Mouse (Mus musculus) heart, embryonic 11.5 days (tissue): ENCODE results near the gene Ubxn6. TPM values are rescaled to one million over a fixed set of nuclear protein-coding genes. Genes with fewer than 3 reads are reported as not detected.

Experiments
- ATAC-seq: fragments of 200-750 bp; cut with Nextera tagmentation; replicated peaks from 2 replicates; pipeline ENCODE4 v1.8.0; 2017; ENCODE audit warnings: moderate library complexity; ENCODE audit not compliant: insufficient number of reproducible peaks, low FRiP score, low TSS enrichment
- H3K27ac ChIP-seq: fragments of 300-500 bp; sonication (generic); 2 replicates; pipeline ENCODE4 v1.5.1; 2014; ENCODE audit warnings: mild to moderate bottlenecking, low read depth, low read length
- H3K27me3 ChIP-seq: fragments of 300-500 bp; sonication (generic); 2 replicates; pipeline ENCODE4 v1.6.1; 2014; ENCODE audit warnings: mild to moderate bottlenecking, low read length, mixed read lengths; ENCODE audit not compliant: control insufficient read depth, insufficient read depth
- H3K36me3 ChIP-seq: fragments of 300-500 bp; sonication (generic); 2 replicates; pipeline ENCODE4 v1.6.1; 2014; ENCODE audit warnings: mild to moderate bottlenecking, low read length, moderate library complexity, mixed read lengths; ENCODE audit not compliant: control insufficient read depth, insufficient read depth
- H3K4me1 ChIP-seq: fragments of 300-500 bp; sonication (generic); 2 replicates; pipeline ENCODE4 v1.6.1; 2014; ENCODE audit warnings: low read length; ENCODE audit not compliant: control insufficient read depth, insufficient read depth
- H3K4me2 ChIP-seq: fragments of 300-500 bp; sonication (generic); 2 replicates; pipeline ENCODE4 v1.6.1; 2014; ENCODE audit warnings: mild to moderate bottlenecking, moderate library complexity
- H3K4me3 ChIP-seq: fragments of 300-500 bp; sonication (generic); 2 replicates; pipeline ENCODE4 v1.5.1; 2014; ENCODE audit warnings: low read depth, low read length
- H3K9ac ChIP-seq: fragments of 300-500 bp; sonication (generic); 2 replicates; pipeline ENCODE4 v1.6.1; 2014; ENCODE audit warnings: mild to moderate bottlenecking, low read depth, low read length, moderate library complexity
- H3K9me3 ChIP-seq: fragments of 300-500 bp; sonication (generic); replicated peaks from 2 replicates; pipeline ENCODE4 v1.6.1; 2016; ENCODE audit warnings: low read length; ENCODE audit not compliant: control insufficient read depth
- WGBS: fragments of 180-500 bp; shearing (Covaris S2); extraction: QIAGEN DNeasy Blood & Tissue Kit; methylation state at CpG from one replicate; pipeline ENCODE4 v1.1.7; 2014; ENCODE audit not compliant: insufficient replicate concordance; 5-methylcytosine and 5-hydroxymethylcytosine counted together
- polyA plus RNA-seq: library from polyadenylated mRNA; unstranded; fragments of >200 nt; fragmentation: Nextera tagmentation; extraction: Ambion mirVana; gene quantifications from 2 replicates; pipeline ENCODE4 v1.2.1, GENCODE M21; 2014

Ubxn6 gene
- polyA plus RNA-seq = 37.3 and 39.4 TPM in 2 replicates

- H3K4me2 ChIP-seq = peak within 1 kb of the TSS; percentile 67
- no peaks in the 10 kb centered on the region for H3K9me3 ChIP-seq
- peaks cover 9% of the 10 kb centered on the region for H3K4me1 ChIP-seq
- H3K4me3 ChIP-seq = peak within 1 kb of the TSS; percentile 84
- under 1% methylated on average over 35 of the region's 35 CpGs for WGBS
- ATAC-seq = peak; percentile 50
- H3K27me3 ChIP-seq = no peaks in the 10 kb centered on the region
- peak within 1 kb of the TSS; percentile 98 for H3K27ac ChIP-seq
- peaks cover 18% of the 10 kb centered on the region for H3K36me3 ChIP-seq
- H3K9ac ChIP-seq = peak within 1 kb of the TSS; percentile 85
Measured at GRCm38 (mm10) chr17:56074827-56075208, at the start of gene Ubxn6. Gene Ubxn6 (minus strand): TSS chr17:56075028.

- ATAC-seq = no peak
- WGBS = 31% methylated on average over 59 of the region's 59 CpGs
Measured at GRCm38 (mm10) chr17:56123681-56124340, 49.0 kb upstream of the Ubxn6 start.

GRCm38 (mm10) chr17:56123161-56123560 lies 48.3 kb upstream of the Ubxn6 start:
- no peak overlapping the region for H3K9ac ChIP-seq
- 79% methylated on average over 12 of the region's 12 CpGs for WGBS
- peaks cover 18% of the 10 kb centered on the region for H3K4me1 ChIP-seq
- H3K4me2 ChIP-seq = no peak overlapping the region
- ATAC-seq = no peak
- peaks cover 74% of the 10 kb centered on the region for H3K27me3 ChIP-seq
- no peak overlapping the region for H3K27ac ChIP-seq
- H3K36me3 ChIP-seq = no peaks in the 10 kb centered on the region
- no peak overlapping the region for H3K4me3 ChIP-seq
- peaks cover 11% of the 10 kb centered on the region; the same call in 1 of the 2 replicates for H3K9me3 ChIP-seq

More at GRCm38 (mm10) chr17:56123681-56124340, 49.0 kb upstream of the Ubxn6 start:
- Histone ChIP-seq H3K4me3 (peak overlapping the region; percentile 47), H3K27ac (no peak overlapping the region), H3K9me3 (peaks cover 11% of the 10 kb centered on the region; the same call in 1 of the 2 replicates), H3K36me3 (no peaks in the 10 kb centered on the region), H3K4me2 (peak overlapping the region; percentile 81), H3K27me3 (peaks cover 68% of the 10 kb centered on the region), H3K4me1 (peaks cover 18% of the 10 kb centered on the region), H3K9ac (peak overlapping the region; percentile 59; the same call in 1 of the 2 replicates)

- Histone ChIP-seq H3K4me2 (peak within 1 kb of the TSS; percentile 57; the same call in 1 of the 2 replicates), H3K9me3 (peaks cover 11% of the 10 kb centered on the region; the same call in 1 of the 2 replicates), H3K27ac (no peak within 1 kb of the TSS), H3K27me3 (peaks cover 80% of the 10 kb centered on the region), H3K4me3 (no peak within 1 kb of the TSS), H3K4me1 (peaks cover 23% of the 10 kb centered on the region), H3K36me3 (no peaks in the 10 kb centered on the region), H3K9ac (no peak within 1 kb of the TSS)
- 65% methylated on average over 2 of the region's 2 CpGs for WGBS
- no peak for ATAC-seq
Measured at GRCm38 (mm10) chr17:56121826-56122225, 47.0 kb upstream of the Ubxn6 start, which contains the start of gene Lrg1. Gene Lrg1 (minus strand): TSS chr17:56122001.

- peak overlapping the region; percentile 57 for H3K4me2 ChIP-seq
- H3K27me3 ChIP-seq = peaks cover 88% of the 10 kb centered on the region
- peaks cover 11% of the 10 kb centered on the region; the same call in 1 of the 2 replicates for H3K9me3 ChIP-seq
- H3K27ac ChIP-seq = no peak overlapping the region
- H3K4me3 ChIP-seq = peak overlapping the region; percentile 31
- no peak for ATAC-seq
- no peak overlapping the region for H3K9ac ChIP-seq
- H3K4me1 ChIP-seq = peaks cover 23% of the 10 kb centered on the region
- WGBS = 6% methylated on average over 66 of the region's 66 CpGs
- H3K36me3 ChIP-seq = no peaks in the 10 kb centered on the region
Measured at GRCm38 (mm10) chr17:56119981-56120880, 45.4 kb upstream of the Ubxn6 start.

- H3K36me3 ChIP-seq = no peaks in the 10 kb centered on the region
- peaks cover 23% of the 10 kb centered on the region for H3K4me1 ChIP-seq
- no peak overlapping the region for H3K27ac ChIP-seq
- H3K4me3 ChIP-seq = peak overlapping the region; percentile 31; the same call in 1 of the 2 replicates
- WGBS = 39% methylated on average over 12 of the region's 12 CpGs
- ATAC-seq = no peak
- H3K9me3 ChIP-seq = peaks cover 11% of the 10 kb centered on the region; the same call in 1 of the 2 replicates
- peak overlapping the region; percentile 57 for H3K4me2 ChIP-seq
- peaks cover 81% of the 10 kb centered on the region for H3K27me3 ChIP-seq
- H3K9ac ChIP-seq = no peak overlapping the region
Measured at GRCm38 (mm10) chr17:56119431-56119830, 44.6 kb upstream of the Ubxn6 start.

GRCm38 (mm10) chr17:56117251-56117710 lies 42.5 kb upstream of the Ubxn6 start, which contains the start of gene Plin5:
Gene Plin5 (minus strand): TSS chr17:56117596.
- WGBS = 2% methylated on average over 27 of the region's 27 CpGs
- Histone ChIP-seq H3K9ac (0 out of 2 replicates have a peak within 1 kb of the TSS, but pooled peaks have one; percentile 34), H3K4me2 (peak within 1 kb of the TSS; percentile 66), H3K27me3 (peaks cover 60% of the 10 kb centered on the region), H3K36me3 (no peaks in the 10 kb centered on the region), H3K4me1 (peaks cover 20% of the 10 kb centered on the region), H3K4me3 (peak within 1 kb of the TSS; percentile 32), H3K9me3 (peaks cover 5% of the 10 kb centered on the region; the same call in 1 of the 2 replicates), H3K27ac (no peak within 1 kb of the TSS)
- peak; percentile 36; the same call in 1 of the 2 replicates for ATAC-seq

- ATAC-seq = no peak
- no peaks in the 10 kb centered on the region for H3K9me3 ChIP-seq
- H3K27ac ChIP-seq = no peak overlapping the region
- no peaks in the 10 kb centered on the region for H3K36me3 ChIP-seq
- H3K4me1 ChIP-seq = peaks cover 20% of the 10 kb centered on the region
- WGBS = 73% methylated on average over 10 of the region's 10 CpGs
- H3K9ac ChIP-seq = no peak overlapping the region
- peaks cover 49% of the 10 kb centered on the region for H3K27me3 ChIP-seq
- H3K4me2 ChIP-seq = no peak overlapping the region
- H3K4me3 ChIP-seq = no peak overlapping the region
Measured at GRCm38 (mm10) chr17:56116193-56116592, 41.4 kb upstream of the Ubxn6 start.
